Mouse (Mus musculus) spleen, adult 2 months (tissue): ENCODE measurements around the gene Prkcq. TPM values are rescaled to one million over a fixed set of nuclear protein-coding genes. Genes with fewer than 3 reads are reported as not detected.

ENCODE experiments used
- DNase-seq, 2 experiments: peaks; one replicate each; pipeline versions ENCODE4 v3.0.0 to v3.0.0-alpha.2; 2012 to 2021; ENCODE audit warnings: low spot score in 2 of 2, low read depth in 1 of 2
- H3K27ac ChIP-seq: fragments of 200-500 bp; 2 replicates; pipeline ENCODE4 v1.5.1; 2012; ENCODE audit warnings: low read length, inconsistent platforms; ENCODE audit not compliant: insufficient read depth
- H3K27me3 ChIP-seq: fragments of 200-500 bp; 2 replicates; pipeline ENCODE4 v1.6.1; 2012; ENCODE audit warnings: mild to moderate bottlenecking, moderate library complexity, low read length, inconsistent platforms; ENCODE audit not compliant: control insufficient read depth, insufficient read depth
- H3K36me3 ChIP-seq: fragments of 200-500 bp; 2 replicates; pipeline ENCODE4 v1.6.1; 2012; ENCODE audit warnings: mild to moderate bottlenecking, low read length, inconsistent platforms; ENCODE audit not compliant: control insufficient read depth, insufficient read depth
- H3K4me1 ChIP-seq: fragments of 200-500 bp; 2 replicates; pipeline ENCODE4 v1.6.1; 2011; ENCODE audit warnings: inconsistent platforms; ENCODE audit not compliant: control insufficient read depth, insufficient read depth, insufficient read length
- H3K4me3 ChIP-seq: fragments of 200-500 bp; 2 replicates; pipeline ENCODE4 v1.5.1; 2011; ENCODE audit warnings: mild to moderate bottlenecking, inconsistent platforms; ENCODE audit not compliant: insufficient read depth, insufficient read length; ENCODE audit errors: extremely low read depth
- CTCF ChIP-seq: fragments of 200-500 bp; IDR thresholded peaks from 2 replicates; pipeline ENCODE4 v1.5.1; 2011; ENCODE audit warnings: mild to moderate bottlenecking, inconsistent platforms; ENCODE audit not compliant: insufficient read depth, insufficient read length, insufficient replicate concordance; ENCODE audit errors: extremely low read depth
- POLR2A ChIP-seq: fragments of 200-500 bp; IDR thresholded peaks from 2 replicates; pipeline ENCODE4 v1.6.1; 2011; ENCODE audit warnings: low read depth, low read length, inconsistent platforms
- WGBS: fragments of 180-500 bp; shearing (Covaris S2); methylation state at CpG from one replicate; pipeline ENCODE4 v1.1.7; 2018; 5-methylcytosine and 5-hydroxymethylcytosine counted together
- polyA plus RNA-seq: library from polyadenylated mRNA; depleted of rRNA; stranded (reverse); fragments of >200 nt; gene quantifications from 2 replicates; pipeline ENCODE4 v1.2.3, GENCODE M21; 2012

The Prkcq gene
- polyA plus RNA-seq, 1 experiment: 9.3 TPM

- no peaks in the 10 kb centered on the region for H3K27me3 ChIP-seq
- peak in 1 of 2 experiments; percentile 34 for DNase-seq
- H3K4me3 ChIP-seq: peak overlapping the region; percentile 60
- 14% methylated on average over 6 of the region's 6 CpGs for WGBS
- peaks cover 31% of the 10 kb centered on the region for H3K4me1 ChIP-seq
- no peaks in the 10 kb centered on the region for H3K36me3 ChIP-seq
- H3K27ac ChIP-seq: peak overlapping the region; percentile 93
- no peak for TF ChIP-seq POLR2A
- no peak for TF ChIP-seq CTCF
Observed at GRCm38 (mm10) chr2:11193099-11193618, 21.3 kb downstream of the Prkcq start.

- DNase-seq: no peak
- WGBS: 60% methylated on average over 5 of the region's 5 CpGs
- peak overlapping the region; percentile 76 for H3K27ac ChIP-seq
- no peak for TF ChIP-seq POLR2A
- TF ChIP-seq CTCF: no peak
- H3K4me3 ChIP-seq: no peak overlapping the region; the same call in 1 of the 2 replicates
- H3K36me3 ChIP-seq: no peaks in the 10 kb centered on the region
- H3K4me1 ChIP-seq: peaks cover 25% of the 10 kb centered on the region
- no peaks in the 10 kb centered on the region for H3K27me3 ChIP-seq
Observed at GRCm38 (mm10) chr2:11194732-11195340, 22.9 kb downstream of the Prkcq start.

DNA sequence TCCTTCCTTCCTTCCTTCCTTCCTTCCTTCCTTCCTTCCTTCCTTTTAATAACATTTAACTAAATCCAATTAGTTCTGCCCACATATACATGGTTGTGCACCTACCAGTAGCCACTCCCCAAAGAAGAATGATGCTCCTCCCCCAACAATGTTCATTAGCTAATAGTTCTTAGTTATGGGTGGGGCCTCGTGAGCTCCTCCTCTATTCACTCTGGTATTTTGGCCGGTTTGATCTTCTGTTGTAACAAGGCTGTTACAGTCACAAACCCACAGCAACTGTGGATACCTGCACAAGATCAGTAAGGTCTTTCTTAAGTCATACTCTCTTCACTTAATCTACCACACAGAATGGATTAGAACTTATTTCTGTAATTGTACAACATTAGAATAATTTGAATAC, 24.2 kb downstream of the Prkcq start:
- TF ChIP-seq CTCF (no peak), POLR2A (no peak)
- Histone ChIP-seq H3K4me3 (no peak overlapping the region), H3K27me3 (no peaks in the 10 kb centered on the region), H3K27ac (no peak overlapping the region), H3K36me3 (no peaks in the 10 kb centered on the region), H3K4me1 (peaks cover 25% of the 10 kb centered on the region)
- 66% methylated on average over 2 of the region's 2 CpGs for WGBS
- no peak for DNase-seq

GRCm38 (mm10) chr2:11196952-11197559, 25.1 kb downstream of the Prkcq start:
- Histone ChIP-seq H3K36me3 (no peaks in the 10 kb centered on the region), H3K4me3 (no peak overlapping the region), H3K27me3 (no peaks in the 10 kb centered on the region), H3K27ac (peak overlapping the region; percentile 13; the same call in 1 of the 2 replicates), H3K4me1 (peaks cover 21% of the 10 kb centered on the region)
- DNase-seq: no peak
- 17% methylated on average over 5 of the region's 5 CpGs for WGBS
- no peak for TF ChIP-seq POLR2A
- no peak for TF ChIP-seq CTCF

- Histone ChIP-seq H3K36me3 (no peaks in the 10 kb centered on the region), H3K4me1 (peaks cover 18% of the 10 kb centered on the region), H3K27ac (no peak overlapping the region), H3K4me3 (no peak overlapping the region), H3K27me3 (no peaks in the 10 kb centered on the region)
- 41% methylated on average over 5 of the region's 5 CpGs for WGBS
- TF ChIP-seq POLR2A (no peak), CTCF (no peak)
- no peak for DNase-seq
Observed at GRCm38 (mm10) chr2:11199624-11200023, 27.7 kb downstream of the Prkcq start.

GRCm38 (mm10) chr2:11202841-11203240, 30.9 kb downstream of the Prkcq start:
- no peaks in the 10 kb centered on the region for H3K27me3 ChIP-seq
- H3K27ac ChIP-seq: peak overlapping the region; percentile 90
- TF ChIP-seq POLR2A (no peak), CTCF (no peak)
- no peaks in the 10 kb centered on the region for H3K36me3 ChIP-seq
- WGBS: 75% methylated on average over 11 of the region's 11 CpGs
- peaks cover 13% of the 10 kb centered on the region for H3K4me1 ChIP-seq
- H3K4me3 ChIP-seq: no peak overlapping the region
- DNase-seq: no peak

DNA sequence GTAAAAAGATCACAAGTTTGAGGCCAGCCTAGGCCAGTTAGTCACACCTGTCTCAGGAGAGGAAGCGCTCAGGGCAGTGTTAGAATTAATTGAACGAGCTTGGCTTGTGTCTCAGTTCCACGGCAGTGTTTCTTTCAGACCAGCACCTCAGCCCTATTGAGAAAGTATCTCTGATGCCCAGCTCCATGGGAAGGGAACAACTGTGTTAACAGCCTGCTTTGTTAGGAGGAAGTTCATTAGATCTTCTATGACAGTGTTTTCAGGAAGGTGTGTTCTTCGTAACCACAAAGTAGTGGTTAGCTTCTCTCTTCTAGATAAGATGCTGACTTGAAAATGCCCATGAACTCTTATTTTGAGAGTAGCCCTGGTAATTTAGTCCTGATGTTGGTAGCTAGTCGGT, 31.4 kb downstream of the Prkcq start:
- Histone ChIP-seq H3K4me3 (no peak overlapping the region), H3K36me3 (no peaks in the 10 kb centered on the region), H3K4me1 (peaks cover 13% of the 10 kb centered on the region), H3K27ac (peak overlapping the region; percentile 90), H3K27me3 (no peaks in the 10 kb centered on the region)
- TF ChIP-seq CTCF (no peak), POLR2A (no peak)
- WGBS: 37% methylated on average over 5 of the region's 5 CpGs
- DNase-seq: no peak
